Mouse (Mus musculus) adrenal gland, postnatal 25 days (tissue): ENCODE measurements around the gene Slc4a11. TPM values are rescaled to one million over a fixed set of nuclear protein-coding genes. Genes with fewer than 3 reads are reported as not detected.

Experiments used
- total RNA-seq: library from RNA; stranded (reverse); gene quantifications from 2 replicates; pipeline ENCODE4 v1.2.3, GENCODE M21; 2021

Gene Slc4a11
- total RNA-seq, 1 experiment from 2014 or later = 2.0 TPM

Other genes starting within 250 kb of the Slc4a11 start
- 115 and 144 TPM in 2 replicates for gene Ptpra, start 247.2 kb downstream of the Slc4a11 start, total RNA-seq
- 61.9 and 64.5 TPM in 2 replicates for gene Mrps26, start 133.8 kb downstream of the Slc4a11 start, total RNA-seq
- not detected in 2 replicates for gene Oxt, start 121.3 kb downstream of the Slc4a11 start, total RNA-seq
- not detected in 2 replicates for gene Avp, start 115.0 kb downstream of the Slc4a11 start, total RNA-seq
- 8.9 and 14.0 TPM in 2 replicates for gene Fastkd5, start 67.5 kb downstream of the Slc4a11 start, total RNA-seq
- 7.5 and 7.9 TPM in 2 replicates for gene Ubox5, start 67.5 kb downstream of the Slc4a11 start, total RNA-seq
- gene Lzts3, start 54.7 kb downstream of the Slc4a11 start, total RNA-seq = 16.8 and 19.5 TPM in 2 replicates
- 226 and 231 TPM in 2 replicates for gene Ddrgk1, start 32.9 kb downstream of the Slc4a11 start, total RNA-seq
- gene Itpa, start 29.9 kb downstream of the Slc4a11 start, total RNA-seq = 23.8 and 28.0 TPM in 2 replicates
- gene 4930402H24Rik, start 208.9 kb upstream of the Slc4a11 start, total RNA-seq = 29.6 and 38.9 TPM in 2 replicates
- gene Atrn, start 209.0 kb upstream of the Slc4a11 start, total RNA-seq = 35.0 and 41.2 TPM in 2 replicates